Mouse (Mus musculus): ENCODE measurements at regions not wholly inside any gene's neighbourhood (a gene's known extent, or its start where the extent isn't known, plus 50 kb on each side); places are given as distances from the start of the nearest gene placed in this dataset.

GRCm38 (mm10) chr13:26235941-26236340 lies 534.0 kb downstream of the Hdgfl1 start:
- TF ChIP-seq EP300 (IDR thresholded peaks at IDR 0.05; ENCODE audit: low read depth), result no peak
- TF ChIP-seq CTCF (IDR thresholded peaks at IDR 0.05; ENCODE audit: low read depth), result no peak
